Mouse (Mus musculus) intestine, embryonic 16.5 days (tissue): ENCODE measurements around the gene Ube2v1. TPM values are rescaled to one million over a fixed set of nuclear protein-coding genes. Genes with fewer than 3 reads are reported as not detected.

Source experiments
- ATAC-seq: fragments of 200-750 bp; cut with Nextera tagmentation; 2 replicates; pipeline ENCODE4 v1.8.0; 2017; ENCODE audit warnings: moderate TSS enrichment, moderate library complexity
- H3K27ac ChIP-seq: fragments of 300-500 bp; sonication (generic); 2 replicates; pipeline ENCODE4 v1.5.1; 2014; ENCODE audit warnings: mild to moderate bottlenecking, low read length
- H3K27me3 ChIP-seq: fragments of 300-500 bp; sonication (generic); replicated peaks from 2 replicates; pipeline ENCODE4 v1.6.1; 2014; ENCODE audit warnings: low read length, control low read depth, mixed read lengths; ENCODE audit not compliant: control insufficient read depth, insufficient read depth
- H3K36me3 ChIP-seq: fragments of 300-500 bp; sonication (generic); 2 replicates; pipeline ENCODE4 v1.6.1; 2014; ENCODE audit warnings: low read length, control low read depth; ENCODE audit not compliant: control insufficient read depth, insufficient read depth
- H3K4me1 ChIP-seq: fragments of 300-500 bp; sonication (generic); 2 replicates; pipeline ENCODE4 v1.6.1; 2014; ENCODE audit warnings: low read length, control low read depth, mixed read lengths; ENCODE audit not compliant: control insufficient read depth, insufficient read depth
- H3K4me2 ChIP-seq: fragments of 300-500 bp; sonication (generic); 2 replicates; pipeline ENCODE4 v1.6.1; 2014; ENCODE audit warnings: low read depth, low read length, control low read depth
- H3K4me3 ChIP-seq: fragments of 300-500 bp; sonication (generic); 2 replicates; pipeline ENCODE4 v1.5.1; 2014; ENCODE audit warnings: mild to moderate bottlenecking, low read length
- H3K9ac ChIP-seq: fragments of 300-500 bp; sonication (generic); 2 replicates; pipeline ENCODE4 v1.6.1; 2014; ENCODE audit warnings: low read depth, low read length
- H3K9me3 ChIP-seq: fragments of 300-500 bp; sonication (generic); 2 replicates; pipeline ENCODE4 v1.6.1; 2016; ENCODE audit warnings: low read length, control low read depth; ENCODE audit not compliant: control insufficient read depth
- WGBS: fragments of 180-500 bp; shearing (Covaris S2); extraction: QIAGEN DNeasy Blood & Tissue Kit; methylation state at CpG from one replicate; pipeline ENCODE4 v1.1.7; 2014; 5-methylcytosine and 5-hydroxymethylcytosine counted together
- polyA plus RNA-seq: library from polyadenylated mRNA; unstranded; fragments of >200 nt; fragmentation: Nextera tagmentation; extraction: Ambion mirVana; gene quantifications from 2 replicates; pipeline ENCODE4 v1.2.1, GENCODE M21; 2015

Ube2v1 gene
- polyA plus RNA-seq, 1 experiment from 2014 or later, result 293 TPM

GRCm38 (mm10) chr2:167600481-167600995 lies 31.4 kb downstream of the Ube2v1 start:
- ATAC-seq, result no peak
- H3K9ac ChIP-seq, result no peak overlapping the region
- H3K27ac ChIP-seq, result no peak overlapping the region
- WGBS, result 78% methylated on average over 8 of the region's 8 CpGs
- H3K27me3 ChIP-seq, result no peaks in the 10 kb centered on the region
- no peak overlapping the region for H3K4me3 ChIP-seq
- H3K9me3 ChIP-seq, result no peaks in the 10 kb centered on the region
- H3K4me2 ChIP-seq, result no peak overlapping the region
- peaks cover 22% of the 10 kb centered on the region for H3K4me1 ChIP-seq
- no peaks in the 10 kb centered on the region for H3K36me3 ChIP-seq

DNA sequence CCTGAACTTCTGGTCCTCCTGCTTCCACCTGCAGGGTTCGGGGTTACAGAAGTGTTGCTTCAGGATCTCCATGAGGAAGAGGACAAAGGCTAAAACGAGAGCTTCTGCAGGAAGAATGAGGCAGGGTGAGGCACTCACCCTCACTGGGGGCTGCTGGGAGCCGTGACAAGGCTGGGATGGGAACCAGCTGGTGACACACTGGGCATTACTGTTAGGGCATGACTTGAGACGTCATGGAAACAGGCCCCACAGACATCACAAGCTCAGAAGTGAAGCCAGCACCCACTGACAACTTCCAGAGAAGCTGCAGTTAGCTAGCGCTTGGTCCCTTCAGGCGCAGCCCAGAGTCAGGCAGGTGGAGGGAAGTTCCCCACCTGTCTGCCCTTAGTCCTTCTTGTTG lies 32.0 kb downstream of the Ube2v1 start:
- WGBS, result 72% methylated on average over 6 of the region's 6 CpGs

GRCm38 (mm10) chr2:167599195-167599594 lies 32.7 kb downstream of the Ube2v1 start:
- Histone ChIP-seq H3K27ac (no peak overlapping the region), H3K9me3 (no peaks in the 10 kb centered on the region), H3K27me3 (no peaks in the 10 kb centered on the region), H3K4me2 (no peak overlapping the region), H3K4me1 (peaks cover 22% of the 10 kb centered on the region), H3K4me3 (no peak overlapping the region), H3K9ac (no peak overlapping the region), H3K36me3 (no peaks in the 10 kb centered on the region)
- ATAC-seq, result no peak
- WGBS, result 84% methylated on average over 5 of the region's 5 CpGs

More for the DNA sequence above, 32.0 kb downstream of the Ube2v1 start:
- H3K27ac ChIP-seq, result no peak overlapping the region
- H3K36me3 ChIP-seq, result no peaks in the 10 kb centered on the region
- H3K4me3 ChIP-seq, result no peak overlapping the region
- ATAC-seq, result no peak
- no peak overlapping the region for H3K4me2 ChIP-seq
- peaks cover 22% of the 10 kb centered on the region for H3K4me1 ChIP-seq
- no peaks in the 10 kb centered on the region for H3K9me3 ChIP-seq
- H3K9ac ChIP-seq, result no peak overlapping the region
- H3K27me3 ChIP-seq, result no peaks in the 10 kb centered on the region

DNA sequence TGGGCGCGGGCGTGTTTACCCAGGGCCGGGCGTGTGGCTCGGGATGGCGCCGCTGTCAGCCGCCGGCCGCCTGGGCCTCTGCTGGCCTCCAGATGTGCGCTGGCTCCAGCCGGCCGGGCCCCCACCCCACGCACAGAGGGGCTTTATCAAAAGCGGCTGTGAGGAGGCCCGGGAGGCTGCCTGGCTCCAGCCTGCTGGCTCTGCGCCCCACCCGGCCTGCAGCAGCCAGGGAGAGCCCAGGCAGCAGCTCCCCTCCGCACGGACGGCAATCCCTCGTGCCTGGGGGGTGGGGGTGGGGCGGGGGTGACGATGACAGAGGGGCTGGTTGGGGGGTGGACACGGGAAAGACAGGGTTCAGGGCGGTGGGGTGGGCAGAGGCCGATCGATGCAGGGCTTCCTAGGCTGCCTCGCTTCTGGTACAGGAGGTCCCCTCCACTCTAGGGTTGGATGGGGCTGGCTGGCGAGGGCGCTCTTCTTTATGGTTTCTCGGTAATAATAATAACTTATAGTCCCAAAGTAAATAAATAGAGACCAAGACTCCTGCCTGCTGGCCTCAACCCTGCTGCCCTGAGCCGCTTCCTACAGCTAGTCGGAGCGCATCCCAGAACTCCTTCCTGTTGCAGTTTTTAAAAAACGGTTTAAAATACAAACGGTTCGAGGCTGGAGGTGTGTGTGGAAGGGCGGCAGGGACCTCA lies 34.3 kb downstream of the Ube2v1 start:
- Histone ChIP-seq H3K27me3 (no peaks in the 10 kb centered on the region), H3K4me2 (peak overlapping the region; percentile 47), H3K9me3 (no peaks in the 10 kb centered on the region), H3K4me1 (peaks cover 32% of the 10 kb centered on the region), H3K27ac (peak overlapping the region; percentile 81), H3K9ac (peak overlapping the region; percentile 65), H3K4me3 (peak overlapping the region; percentile 27), H3K36me3 (no peaks in the 10 kb centered on the region)
- ATAC-seq, result peak; percentile 62
- 15% methylated on average over 35 of the region's 40 CpGs for WGBS

DNA sequence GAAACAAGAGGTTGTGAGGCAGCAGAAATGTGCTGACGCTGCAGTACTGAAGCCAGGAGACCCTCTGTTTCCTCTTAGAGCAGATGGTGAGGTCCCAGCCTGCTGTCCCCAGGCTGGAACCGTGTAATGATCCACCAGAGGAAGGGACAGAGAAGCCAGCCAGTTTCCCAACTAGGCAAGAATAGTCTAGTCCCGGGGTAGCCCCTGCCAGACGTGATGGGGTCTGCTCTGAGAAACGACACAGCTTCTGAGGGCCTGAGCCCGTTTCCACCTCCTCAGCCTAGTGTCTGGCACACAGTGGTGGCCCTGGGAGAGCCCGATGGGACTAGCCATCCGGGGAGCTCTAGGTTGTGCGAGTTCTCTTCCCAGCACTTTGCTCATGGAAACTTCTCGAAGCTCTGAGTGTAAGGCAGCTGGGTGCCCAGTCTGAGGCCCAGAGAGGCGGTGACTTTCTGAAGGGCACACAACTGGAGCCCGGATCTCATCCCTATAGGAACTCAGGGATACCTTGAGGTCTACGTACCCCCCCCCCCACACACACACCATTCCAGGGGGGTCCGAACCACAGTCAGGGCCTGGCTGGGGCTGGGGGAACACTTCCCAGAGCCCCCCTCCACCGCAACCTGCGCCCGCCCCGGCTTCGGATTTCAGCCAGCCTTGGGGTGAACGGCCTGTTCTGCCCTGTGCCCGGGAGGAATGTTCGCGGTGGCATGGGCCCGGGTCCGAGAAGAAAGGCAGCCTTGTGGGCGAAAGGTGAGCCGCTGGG lies 35.0 kb downstream of the Ube2v1 start:
- ATAC-seq, result peak; percentile 7; the same call in 1 of the 2 replicates
- Histone ChIP-seq H3K36me3 (no peaks in the 10 kb centered on the region), H3K4me2 (peak overlapping the region; percentile 47), H3K27me3 (no peaks in the 10 kb centered on the region), H3K4me3 (peak overlapping the region; percentile 27), H3K27ac (peak overlapping the region; percentile 81), H3K9ac (peak overlapping the region; percentile 65), H3K9me3 (no peaks in the 10 kb centered on the region), H3K4me1 (peaks cover 32% of the 10 kb centered on the region)
- WGBS, result 38% methylated on average over 26 of the region's 27 CpGs

DNA sequence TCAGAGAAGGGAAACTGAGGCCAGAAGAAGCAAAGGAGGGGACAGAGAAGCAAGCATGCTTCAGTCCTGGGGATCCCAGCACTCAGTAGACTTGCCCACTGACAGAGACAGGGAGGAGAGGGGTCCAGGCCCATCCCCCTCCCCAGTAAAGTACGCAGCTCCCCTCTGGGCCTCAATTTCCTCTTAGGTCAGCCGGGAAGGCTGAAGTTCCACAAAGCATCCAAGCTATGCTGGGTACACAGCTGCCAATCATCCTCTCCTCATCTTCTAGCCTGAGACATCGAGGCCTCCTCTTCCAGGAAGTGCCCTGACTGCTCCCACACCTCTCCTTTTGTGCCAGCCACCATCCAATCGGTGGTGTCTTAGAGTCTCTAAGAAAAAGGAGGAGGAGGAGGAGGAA lies 35.6 kb downstream of the Ube2v1 start:
- ATAC-seq, result no peak
- Histone ChIP-seq H3K9ac (peak overlapping the region; percentile 51; the same call in 1 of the 2 replicates), H3K27ac (peak overlapping the region; percentile 85), H3K4me3 (no peak overlapping the region), H3K4me1 (peaks cover 34% of the 10 kb centered on the region), H3K4me2 (no peak overlapping the region), H3K27me3 (no peaks in the 10 kb centered on the region), H3K36me3 (no peaks in the 10 kb centered on the region), H3K9me3 (no peaks in the 10 kb centered on the region)
- 36% methylated on average over 3 of the region's 4 CpGs for WGBS

- peak overlapping the region; percentile 85 for H3K27ac ChIP-seq
- no peaks in the 10 kb centered on the region for H3K27me3 ChIP-seq
- ATAC-seq, result no peak
- H3K4me1 ChIP-seq, result peaks cover 35% of the 10 kb centered on the region
- H3K9me3 ChIP-seq, result no peaks in the 10 kb centered on the region
- H3K36me3 ChIP-seq, result no peaks in the 10 kb centered on the region
- no peak overlapping the region for H3K4me2 ChIP-seq
- H3K4me3 ChIP-seq, result no peak overlapping the region
- peak overlapping the region; percentile 51; the same call in 1 of the 2 replicates for H3K9ac ChIP-seq
- WGBS, result 37% methylated on average over 14 of the region's 14 CpGs
Measured at GRCm38 (mm10) chr2:167595761-167596171, 36.1 kb downstream of the Ube2v1 start.

- H3K4me1 ChIP-seq, result peaks cover 35% of the 10 kb centered on the region
- no peak overlapping the region for H3K9ac ChIP-seq
- H3K4me3 ChIP-seq, result no peak overlapping the region
- no peak overlapping the region for H3K4me2 ChIP-seq
- no peaks in the 10 kb centered on the region for H3K36me3 ChIP-seq
- H3K27me3 ChIP-seq, result no peaks in the 10 kb centered on the region
- peak; percentile 76 for ATAC-seq
- H3K9me3 ChIP-seq, result no peaks in the 10 kb centered on the region
- peak overlapping the region; percentile 85 for H3K27ac ChIP-seq
- WGBS, result 25% methylated on average over 10 of the region's 10 CpGs
Measured at GRCm38 (mm10) chr2:167594444-167594934, 37.4 kb downstream of the Ube2v1 start.

- ATAC-seq, result no peak
- Histone ChIP-seq H3K4me2 (no peak overlapping the region), H3K36me3 (no peaks in the 10 kb centered on the region), H3K4me3 (no peak overlapping the region), H3K9me3 (no peaks in the 10 kb centered on the region), H3K9ac (no peak overlapping the region), H3K4me1 (peaks cover 35% of the 10 kb centered on the region), H3K27ac (peak overlapping the region; percentile 85), H3K27me3 (no peaks in the 10 kb centered on the region)
- 77% methylated on average over 4 of the region's 4 CpGs for WGBS
Measured at GRCm38 (mm10) chr2:167593551-167594250, 38.2 kb downstream of the Ube2v1 start.
